Mouse (Mus musculus) cortical plate, adult 2 months (tissue): ENCODE results near the gene Dapk1.

Experiments used
- CTCF ChIP-seq: fragments of 200-500 bp; IDR thresholded peaks from 2 replicates; pipeline ENCODE4 v1.5.1; 2011; ENCODE audit warnings: mild to moderate bottlenecking, control low read depth, low read length; ENCODE audit not compliant: insufficient read depth; ENCODE audit errors: extremely low read depth
- POLR2A ChIP-seq: fragments of 200-500 bp; IDR thresholded peaks from 2 replicates; pipeline ENCODE4 v1.6.1; 2011; ENCODE audit warnings: mild to moderate bottlenecking, low read length, control low read depth; ENCODE audit not compliant: insufficient read depth; ENCODE audit errors: extremely low read depth

DNA sequence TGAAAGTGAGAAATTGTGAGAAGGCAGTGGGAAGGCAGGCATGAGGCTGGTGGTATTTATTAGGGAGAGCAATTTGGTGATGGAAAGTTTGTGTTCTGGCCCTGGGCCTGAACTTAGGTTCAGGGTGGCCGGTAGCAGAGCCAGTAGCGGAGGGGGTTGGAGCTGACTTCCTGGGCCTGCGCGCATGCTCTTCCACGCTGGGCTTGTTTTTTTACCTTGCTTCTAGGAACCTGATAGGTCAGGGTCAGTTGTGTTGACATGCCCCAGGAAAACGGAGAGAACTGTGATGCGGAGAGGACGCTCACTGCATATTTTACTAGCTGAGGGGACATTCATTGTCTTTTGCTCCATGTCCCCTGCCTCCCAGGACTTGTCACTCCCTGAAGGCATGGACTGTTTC is 5.7 kb downstream of the Dapk1 start:
- TF ChIP-seq CTCF (no peak), POLR2A (no peak)
